Mouse (Mus musculus): ENCODE data around the gene Tnfrsf13c.

GRCm38 (mm10) chr15:82172648-82173047, 51.5 kb downstream of the Tnfrsf13c start:
- no peak for TF ChIP-seq CTCF (IDR thresholded peaks at IDR 0.05; ENCODE audit: insufficient read depth, low read depth, low read length)
- no peak for TF ChIP-seq POLR2A (IDR thresholded peaks at IDR 0.05; ENCODE audit: insufficient read depth, low read depth, low read length)
